Mouse (Mus musculus) regulatory T cell (primary cell): ENCODE measurements at regions not wholly inside any gene's neighbourhood (a gene's known extent, or its start where the extent isn't known, plus 50 kb on each side); places are given as distances from the start of the nearest gene placed in this dataset.

Experiments used
- in situ Hi-C: fragments of 300-600 bp; cut with MboI, MseI; formaldehyde crosslinking; loops from one replicate; pipeline ENCODE4 v1.15.1; 2025; ENCODE audit warnings: high pct_unique_total_duplicates

GRCm38 (mm10) chr2:151370594-151370993 is 105.4 kb downstream of the 4921509C19Rik start:
- in situ Hi-C loops: loop anchor here (5.0 kb wide), 1 partner anchor 168 kb away; no protein-coding TSS in a partner anchor
